Mouse (Mus musculus): ENCODE data around the gene Tra2a. TPM values are rescaled to one million over a fixed set of nuclear protein-coding genes. Genes with fewer than 3 reads are reported as not detected.
A peak's percentile ranks its signal among the peaks of the same experiment; 100 is the strongest.

Tra2a gene
- total and polyA plus RNA-seq, 2 experiments from 2014 or later = 43.0 to 54.3 TPM

GRCm38 (mm10) chr6:49224923-49225727 lies 38.7 kb downstream of the Tra2a start:
- H3K27me3 ChIP-seq (ENCODE audit: insufficient read depth, low read length) = peaks cover 9% of the 10 kb centered on the region
- no peak overlapping the region for H3K4me2 ChIP-seq (ENCODE audit: low read depth, low read length)
- WGBS = 64% methylated on average over 11 of the region's 11 CpGs

DNA sequence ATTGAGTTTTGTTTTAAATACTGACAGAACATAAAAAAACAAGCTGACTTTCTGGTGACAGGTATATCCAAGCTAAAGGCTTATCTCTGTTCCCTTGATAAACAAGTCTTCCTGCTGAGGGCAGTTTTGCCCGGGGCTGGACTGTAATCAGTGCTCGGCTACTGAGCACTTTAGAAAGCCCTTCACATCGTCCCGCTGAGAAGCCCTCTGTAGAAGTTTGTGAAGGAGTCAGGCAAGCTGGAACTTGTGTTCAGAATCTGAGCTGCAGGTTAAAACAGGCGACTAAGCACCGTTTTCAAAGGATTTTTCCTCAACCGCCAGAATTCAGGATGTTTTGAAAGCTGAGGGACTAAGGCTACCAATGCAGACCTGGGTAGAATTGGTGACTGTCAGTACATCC lies 41.9 kb downstream of the Tra2a start:
- ATAC-seq (no peak), DNase-seq (ENCODE audit: low spot score) (no peak)
- no peak overlapping the region for H3K4me2 ChIP-seq (ENCODE audit: low read depth, low read length)
- H3K4me3 ChIP-seq (ENCODE audit: low read length) = no peak overlapping the region
- no peak overlapping the region for H3K9ac ChIP-seq (replicated peaks; ENCODE audit: low read length)
- H3K27ac ChIP-seq = no peak overlapping the region
- H3K36me3 ChIP-seq (ENCODE audit: insufficient read depth, low read length) = no peaks in the 10 kb centered on the region
- H3K9me3 ChIP-seq (ENCODE audit: low read length) = no peaks in the 10 kb centered on the region
- no peaks in the 10 kb centered on the region for H3K4me1 ChIP-seq (ENCODE audit: insufficient read depth, low read length)
- no peak for TF ChIP-seq CTCF (IDR thresholded peaks at IDR 0.05; ENCODE audit: low read depth)
- H3K27me3 ChIP-seq (ENCODE audit: insufficient read depth, low read length) = peaks cover 14% of the 10 kb centered on the region
- 12% methylated on average over 7 of the region's 7 CpGs for WGBS

More at GRCm38 (mm10) chr6:49224923-49225727, 38.7 kb downstream of the Tra2a start:
- no peaks in the 10 kb centered on the region for H3K36me3 ChIP-seq (ENCODE audit: insufficient read depth, low read length)
- H3K4me1 ChIP-seq (ENCODE audit: insufficient read depth, low read length) = no peaks in the 10 kb centered on the region
- DNase-seq (ENCODE audit: low spot score) = no peak
- H3K9me3 ChIP-seq (ENCODE audit: low read length) = no peaks in the 10 kb centered on the region
- no peak overlapping the region for H3K27ac ChIP-seq
- TF ChIP-seq CTCF (IDR thresholded peaks at IDR 0.05; ENCODE audit: low read depth) = no peak
- no peak overlapping the region for H3K9ac ChIP-seq (replicated peaks; ENCODE audit: low read length)
- ATAC-seq = no peak
- H3K4me3 ChIP-seq (ENCODE audit: low read length) = no peak overlapping the region

GRCm38 (mm10) chr6:49219920-49220604 lies 43.8 kb downstream of the Tra2a start:
- ATAC-seq (no peak), DNase-seq (ENCODE audit: low spot score) (no peak)
- no peaks in the 10 kb centered on the region for H3K9me3 ChIP-seq (ENCODE audit: low read length)
- no peak overlapping the region for H3K4me3 ChIP-seq (ENCODE audit: low read length)
- peaks cover 14% of the 10 kb centered on the region for H3K27me3 ChIP-seq (ENCODE audit: insufficient read depth, low read length)
- H3K4me2 ChIP-seq (ENCODE audit: low read depth, low read length) = no peak overlapping the region
- H3K27ac ChIP-seq = no peak overlapping the region
- no peak for TF ChIP-seq CTCF (IDR thresholded peaks at IDR 0.05; ENCODE audit: low read depth)
- no peaks in the 10 kb centered on the region for H3K36me3 ChIP-seq (ENCODE audit: insufficient read depth, low read length)
- 10% methylated on average over 16 of the region's 16 CpGs for WGBS
- H3K9ac ChIP-seq (replicated peaks; ENCODE audit: low read length) = no peak overlapping the region
- H3K4me1 ChIP-seq (ENCODE audit: insufficient read depth, low read length) = no peaks in the 10 kb centered on the region

GRCm38 (mm10) chr6:49219001-49219560 lies 44.8 kb downstream of the Tra2a start:
- H3K9me3 ChIP-seq (ENCODE audit: low read length) = no peaks in the 10 kb centered on the region

DNA sequence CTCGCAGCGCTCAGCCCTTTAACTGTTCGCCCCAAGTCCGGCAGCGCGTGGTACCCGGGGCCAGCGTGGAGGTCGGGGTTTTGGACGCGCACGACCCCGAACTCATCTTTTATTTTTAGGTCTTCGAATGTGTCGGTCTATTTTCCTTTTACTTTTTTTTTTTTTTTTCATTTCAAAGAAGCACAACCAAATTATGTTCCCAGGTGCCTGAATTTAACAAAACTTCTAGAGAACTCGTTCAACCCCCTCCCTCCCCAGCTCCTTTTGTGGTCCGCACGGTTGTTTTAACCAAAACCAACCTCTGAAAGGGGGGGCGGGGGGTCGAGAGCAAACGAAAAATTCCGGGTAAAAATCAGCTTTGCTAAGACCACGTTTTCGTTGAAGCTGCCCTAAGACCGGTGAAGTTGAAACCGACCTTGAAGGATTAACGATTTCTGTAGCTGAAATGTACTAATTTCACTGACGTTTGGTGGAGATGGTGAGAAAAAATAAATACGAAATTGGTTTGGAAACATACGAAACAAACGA lies 45.5 kb downstream of the Tra2a start:
- Histone ChIP-seq H3K27ac (no peak overlapping the region), H3K4me2 (ENCODE audit: low read depth, low read length) (peak overlapping the region; percentile 58), H3K4me3 (ENCODE audit: low read length) (peak overlapping the region; percentile 49), H3K9me3 (ENCODE audit: low read length) (no peaks in the 10 kb centered on the region), H3K9ac (replicated peaks; ENCODE audit: low read length) (no peak overlapping the region), H3K27me3 (ENCODE audit: insufficient read depth, low read length) (peaks cover 14% of the 10 kb centered on the region), H3K36me3 (ENCODE audit: insufficient read depth, low read length) (no peaks in the 10 kb centered on the region), H3K4me1 (ENCODE audit: insufficient read depth, low read length) (peaks cover 1% of the 10 kb centered on the region)
- WGBS = under 1% methylated on average over 31 of the region's 31 CpGs
- TF ChIP-seq CTCF (IDR thresholded peaks at IDR 0.05; ENCODE audit: low read depth) = no peak
- ATAC-seq = no peak
- DNase-seq (ENCODE audit: low spot score) = peak; percentile 43

More at GRCm38 (mm10) chr6:49219001-49219560, 44.8 kb downstream of the Tra2a start:
- WGBS = 24% methylated on average over 4 of the region's 4 CpGs
- no peak for TF ChIP-seq CTCF (IDR thresholded peaks at IDR 0.05; ENCODE audit: low read depth)
- ATAC-seq = no peak
- Histone ChIP-seq H3K4me2 (ENCODE audit: low read depth, low read length) (no peak overlapping the region), H3K36me3 (ENCODE audit: insufficient read depth, low read length) (no peaks in the 10 kb centered on the region), H3K4me1 (ENCODE audit: insufficient read depth, low read length) (no peaks in the 10 kb centered on the region), H3K27ac (no peak overlapping the region), H3K27me3 (ENCODE audit: insufficient read depth, low read length) (peaks cover 14% of the 10 kb centered on the region), H3K4me3 (ENCODE audit: low read length) (no peak overlapping the region), H3K9ac (replicated peaks; ENCODE audit: low read length) (no peak overlapping the region)
- DNase-seq (ENCODE audit: low spot score) = no peak

- Histone ChIP-seq H3K4me1 (ENCODE audit: insufficient read depth, low read length) (peaks cover 7% of the 10 kb centered on the region), H3K27ac (peak overlapping the region; percentile 76), H3K4me2 (ENCODE audit: low read depth, low read length) (peak overlapping the region; percentile 58), H3K4me3 (ENCODE audit: low read length) (peak overlapping the region; percentile 49), H3K9ac (replicated peaks; ENCODE audit: low read length) (peak overlapping the region; percentile 48), H3K9me3 (ENCODE audit: low read length) (no peaks in the 10 kb centered on the region), H3K27me3 (ENCODE audit: insufficient read depth, low read length) (peaks cover 14% of the 10 kb centered on the region), H3K36me3 (ENCODE audit: insufficient read depth, low read length) (no peaks in the 10 kb centered on the region)
- DNase-seq (ENCODE audit: low spot score) (peak; percentile 95), ATAC-seq (peak; percentile 92)
- WGBS = under 1% methylated on average over 56 of the region's 56 CpGs
- no peak for TF ChIP-seq CTCF (IDR thresholded peaks at IDR 0.05; ENCODE audit: low read depth)
These were observed 46.1 kb downstream of the Tra2a start for GRCm38 (mm10) chr6:49217581-49218274.

All from hindbrain, postnatal 0 days (tissue).